Mouse (Mus musculus) MEL (cell line): ENCODE measurements at regions not wholly inside any gene's neighbourhood (a gene's known extent, or its start where the extent isn't known, plus 50 kb on each side); places are given as distances from the start of the nearest gene placed in this dataset.

Experiments used
- DNase-seq: peaks from one replicate; pipeline ENCODE4 v3.0.0; 2011; ENCODE audit warnings: low read depth, low spot score
- H3K27ac ChIP-seq: 2 replicates; pipeline ENCODE4 v1.5.1; 2012; ENCODE audit warnings: low read depth, mild to moderate bottlenecking, control low read depth, low read length, moderate library complexity; ENCODE audit not compliant: control insufficient read depth
- H3K27me3 ChIP-seq, 2 experiments: fragments of 150-350 bp in 1 of 2; sonication (generic) in 1 of 2; 2 replicates each; pipeline ENCODE4 v1.6.1; 2012; ENCODE audit warnings: low read length in 2 of 2, mild to moderate bottlenecking in 2 of 2, improper control_type of control experiment in 1 of 2, moderate library complexity in 1 of 2; ENCODE audit not compliant: insufficient read depth in 2 of 2, control insufficient read depth in 1 of 2
- H3K36me3 ChIP-seq, 2 experiments: 2 replicates each; pipeline ENCODE4 v1.6.1; 2012 to 2014; ENCODE audit warnings: low read length in 2 of 2, improper control_type of control experiment in 1 of 2, inconsistent platforms in 1 of 2, mild to moderate bottlenecking in 1 of 2; ENCODE audit not compliant: insufficient read depth in 2 of 2, control insufficient read depth in 1 of 2
- H3K4me1 ChIP-seq, 2 experiments: fragments of 150-350 bp in 1 of 2; sonication (generic) in 1 of 2; 2 replicates each; pipeline ENCODE4 v1.6.1; 2012; ENCODE audit warnings: low read length in 2 of 2, improper control_type of control experiment in 1 of 2, mild to moderate bottlenecking in 1 of 2; ENCODE audit not compliant: insufficient read depth in 2 of 2, control insufficient read depth in 1 of 2
- H3K4me3 ChIP-seq, 2 experiments: fragments of 150-350 bp in 1 of 2; sonication (generic) in 1 of 2; 2 replicates each; pipeline ENCODE4 v1.5.1; 2012; ENCODE audit warnings: low read depth in 2 of 2, low read length in 2 of 2, mild to moderate bottlenecking in 2 of 2, moderate library complexity in 2 of 2, control low read depth in 1 of 2, improper control_type of control experiment in 1 of 2; ENCODE audit not compliant: control insufficient read depth in 1 of 2, insufficient read depth in 1 of 2
- H3K79me2 ChIP-seq: 2 replicates; pipeline ENCODE4 v1.6.1; 2012; ENCODE audit warnings: mild to moderate bottlenecking, low read length, moderate library complexity; ENCODE audit not compliant: control insufficient read depth, poor library complexity, insufficient read depth
- H3K9ac ChIP-seq: 2 replicates; pipeline ENCODE4 v1.6.1; 2012; ENCODE audit warnings: low read depth, mild to moderate bottlenecking, control low read depth, low read length, moderate library complexity; ENCODE audit not compliant: control insufficient read depth, poor library complexity, severe bottlenecking
- H3K9me3 ChIP-seq: fragments of 150-350 bp; sonication (generic); replicated peaks from 2 replicates; pipeline ENCODE4 v1.6.1; 2012; ENCODE audit warnings: mild to moderate bottlenecking, low read length, improper control_type of control experiment, moderate library complexity; ENCODE audit not compliant: insufficient read depth
- BHLHE40 ChIP-seq: IDR thresholded peaks from 2 replicates; pipeline ENCODE4 v1.6.1; 2012; ENCODE audit warnings: low read depth, mild to moderate bottlenecking, inconsistent platforms, low read length, improper control_type of control experiment, borderline replicate concordance
- CHD2 ChIP-seq: IDR thresholded peaks from 2 replicates; pipeline ENCODE4 v1.6.1; 2011; ENCODE audit warnings: low read length, improper control_type of control experiment
- CTCF ChIP-seq, 3 experiments: IDR thresholded peaks in 2 of 3; conservative IDR thresholded peaks in 1 of 3; 2 replicates each; pipeline ENCODE4 v1.5.1; 2011 to 2012; ENCODE audit warnings: low read length in 3 of 3, low read depth in 2 of 3, mild to moderate bottlenecking in 2 of 3, improper control_type of control experiment in 1 of 3, inconsistent platforms in 1 of 3, mixed read lengths in 1 of 3, moderate library complexity in 1 of 3; ENCODE audit not compliant: control insufficient read depth in 1 of 3, insufficient read depth in 1 of 3, poor library complexity in 1 of 3, severe bottlenecking in 1 of 3
- E2F4 ChIP-seq: IDR thresholded peaks from 2 replicates; pipeline ENCODE4 v1.6.1; 2011; ENCODE audit warnings: low read depth, low read length, improper control_type of control experiment, borderline replicate concordance
- ELF1 ChIP-seq: IDR thresholded peaks from 2 replicates; pipeline ENCODE4 v1.6.1; 2014; ENCODE audit warnings: low read depth, mild to moderate bottlenecking, inconsistent platforms, low read length, improper control_type of control experiment, moderate library complexity
- GATA1 ChIP-seq: IDR thresholded peaks from 2 replicates; pipeline ENCODE4 v1.6.1; 2011; ENCODE audit warnings: low read depth, low read length, improper control_type of control experiment
- HCFC1 ChIP-seq: IDR thresholded peaks from 2 replicates; pipeline ENCODE4 v1.6.1; 2012; ENCODE audit warnings: low read depth, mild to moderate bottlenecking, inconsistent platforms, low read length, improper control_type of control experiment, moderate library complexity
- JUND ChIP-seq: IDR thresholded peaks from 2 replicates; pipeline ENCODE4 v1.6.1; 2011; ENCODE audit warnings: low read depth, mild to moderate bottlenecking, improper control_type of control experiment, low read length
- KAT2A ChIP-seq: conservative IDR thresholded peaks from 2 replicates; pipeline ENCODE4 v1.6.1; 2012; ENCODE audit warnings: low read depth, low read length, improper control_type of control experiment, inconsistent platforms
- MAZ ChIP-seq: IDR thresholded peaks from 2 replicates; pipeline ENCODE4 v1.6.1; 2012; ENCODE audit warnings: low read depth, mild to moderate bottlenecking, inconsistent platforms, low read length, improper control_type of control experiment
- MXI1 ChIP-seq: IDR thresholded peaks from 2 replicates; pipeline ENCODE4 v1.6.1; 2011; ENCODE audit warnings: mild to moderate bottlenecking, low read depth, low read length, improper control_type of control experiment
- NELFE ChIP-seq: IDR thresholded peaks from 2 replicates; pipeline ENCODE4 v1.6.1; 2011; ENCODE audit warnings: low read depth, low read length, improper control_type of control experiment
- NRF1 ChIP-seq: IDR thresholded peaks from 2 replicates; pipeline ENCODE4 v1.6.1; 2014; ENCODE audit warnings: low read depth, mild to moderate bottlenecking, inconsistent platforms, low read length, improper control_type of control experiment, moderate library complexity; ENCODE audit not compliant: poor library complexity, insufficient read depth, severe bottlenecking
- POLR2AphosphoS2 ChIP-seq: IDR thresholded peaks from 2 replicates; pipeline ENCODE4 v1.6.1; 2011; ENCODE audit warnings: low read length, improper control_type of control experiment
- POLR2AphosphoS5 ChIP-seq: IDR thresholded peaks from 2 replicates; pipeline ENCODE4 v1.6.1; 2012; ENCODE audit warnings: low read depth, borderline replicate concordance, mild to moderate bottlenecking, inconsistent platforms, low read length, moderate library complexity, mixed read lengths
- RAD21 ChIP-seq: IDR thresholded peaks from 2 replicates; pipeline ENCODE4 v1.6.1; 2011; ENCODE audit warnings: mild to moderate bottlenecking, low read depth, low read length, improper control_type of control experiment
- SMC3 ChIP-seq: IDR thresholded peaks from 2 replicates; pipeline ENCODE4 v1.6.1; 2011; ENCODE audit warnings: low read depth, low read length, improper control_type of control experiment
- TAL1 ChIP-seq: IDR thresholded peaks from 2 replicates; pipeline ENCODE4 v1.6.1; 2012; ENCODE audit warnings: mild to moderate bottlenecking, inconsistent platforms, low read length, moderate library complexity, mixed read lengths
- UBTF ChIP-seq: IDR thresholded peaks from 2 replicates; pipeline ENCODE4 v1.6.1; 2012; ENCODE audit warnings: low read depth, mild to moderate bottlenecking, inconsistent platforms, low read length, improper control_type of control experiment, moderate library complexity, borderline replicate concordance; ENCODE audit not compliant: insufficient read depth
- USF2 ChIP-seq, 2 experiments: IDR thresholded peaks; 2 replicates each; pipeline ENCODE4 v1.6.1; 2011 to 2012; ENCODE audit warnings: improper control_type of control experiment in 2 of 2, low read length in 2 of 2, borderline replicate concordance in 1 of 2, inconsistent platforms in 1 of 2, low read depth in 1 of 2, mild to moderate bottlenecking in 1 of 2; ENCODE audit not compliant: insufficient read depth in 1 of 2
- ZC3H11A ChIP-seq: IDR thresholded peaks from 2 replicates; pipeline ENCODE4 v1.6.1; 2012; ENCODE audit warnings: low read depth, mild to moderate bottlenecking, inconsistent platforms, low read length, improper control_type of control experiment
- ZKSCAN1 ChIP-seq: IDR thresholded peaks from 2 replicates; pipeline ENCODE4 v1.6.1; 2012; ENCODE audit warnings: low read depth, mild to moderate bottlenecking, inconsistent platforms, low read length, improper control_type of control experiment, moderate library complexity

DNA sequence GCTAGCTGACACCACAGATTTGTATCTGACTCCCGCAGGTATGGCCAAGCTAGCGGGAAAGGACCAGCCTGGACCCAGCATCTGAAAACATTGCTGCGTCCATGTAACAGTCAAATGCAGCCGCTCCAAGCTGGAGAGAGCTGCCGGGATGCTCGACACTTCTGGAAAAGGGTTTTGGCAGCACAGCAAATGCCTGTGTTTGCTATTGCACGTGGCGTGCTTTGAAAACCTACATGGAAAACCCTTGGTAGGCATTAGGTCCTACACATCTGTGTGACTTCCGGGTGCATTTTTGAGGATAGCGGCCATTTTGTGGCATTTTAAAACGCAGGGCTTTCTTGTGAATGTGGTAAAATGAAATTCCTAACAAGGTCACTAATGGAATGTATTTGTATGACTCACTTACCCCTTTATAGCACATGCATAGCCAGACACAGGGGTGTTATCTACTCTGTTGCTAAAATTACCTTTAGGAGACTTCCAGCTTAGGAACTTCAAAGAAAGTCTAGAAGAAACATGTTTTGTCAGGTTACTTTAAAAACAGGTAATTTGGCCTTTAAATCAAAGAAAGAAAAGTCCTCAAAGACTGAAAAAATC, 345.9 kb upstream of the Gm11114 start:
- Histone ChIP-seq H3K4me1 (no peaks in the 10 kb centered on the region), H3K27me3 (no peaks in the 10 kb centered on the region), H3K9ac (no peak overlapping the region), H3K79me2 (no peaks in the 10 kb centered on the region), H3K9me3 (no peaks in the 10 kb centered on the region), H3K4me3 (no peak overlapping the region), H3K36me3 (no peaks in the 10 kb centered on the region), H3K27ac (no peak overlapping the region)
- no peak for TF ChIP-seq JUND
- no peak for TF ChIP-seq BHLHE40
- no peak for TF ChIP-seq E2F4
- no peak for TF ChIP-seq POLR2AphosphoS5
- no peak for TF ChIP-seq USF2 (IDR thresholded peaks at IDR 0.05; ENCODE audit: borderline replicate concordance in 1 of 2, insufficient read depth in 1 of 2, low read depth in 1 of 2, low read length in 2 of 2)
- no peak for TF ChIP-seq TAL1
- no peak for TF ChIP-seq NRF1
- TF ChIP-seq MAZ: no peak
- no peak for TF ChIP-seq HCFC1
- TF ChIP-seq ELF1: no peak
- no peak for TF ChIP-seq RAD21
- TF ChIP-seq UBTF: no peak
- TF ChIP-seq ZKSCAN1: no peak
- TF ChIP-seq ZC3H11A: no peak
- TF ChIP-seq POLR2AphosphoS2: no peak
- TF ChIP-seq CTCF (IDR thresholded peaks at IDR 0.05 in 2 of 3, conservative IDR thresholded peaks at IDR 0.05 in 1 of 3; ENCODE audit: control insufficient read depth in 1 of 3, insufficient read depth in 1 of 3, low read depth in 2 of 3, low read length in 3 of 3, poor library complexity in 1 of 3, severe bottlenecking in 1 of 3): no peak
- TF ChIP-seq NELFE: no peak
- no peak for TF ChIP-seq KAT2A
- no peak for DNase-seq

DNA sequence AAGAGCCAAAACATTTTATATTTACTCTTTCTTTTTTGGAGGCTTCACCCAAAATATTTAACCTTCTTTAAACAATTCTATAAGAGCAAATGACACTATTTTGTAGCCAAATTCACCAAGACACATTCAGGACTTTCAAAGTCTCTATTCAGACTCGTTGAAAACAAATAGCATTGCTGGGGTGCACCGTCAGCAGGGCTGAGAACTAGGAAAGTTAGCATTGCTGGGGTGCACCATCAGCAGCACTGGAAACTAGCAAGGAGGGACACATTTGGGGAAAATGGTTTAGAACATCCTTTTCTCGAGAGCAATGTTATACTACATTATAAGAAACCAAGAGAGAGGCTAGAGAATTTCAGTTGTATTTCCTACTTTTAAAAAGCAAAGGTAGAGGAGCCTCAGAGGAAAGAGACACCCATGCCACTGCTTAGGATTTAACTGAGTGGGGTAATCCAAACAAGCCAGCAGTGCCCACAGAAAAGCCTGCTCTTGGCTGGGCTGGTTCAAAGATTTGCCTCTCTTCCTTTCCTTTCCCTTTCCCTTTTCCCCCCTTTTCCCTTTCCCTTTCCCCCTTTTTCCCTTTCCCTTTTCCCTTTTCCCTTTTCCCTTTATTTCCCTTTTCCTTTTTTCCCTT, 342.5 kb upstream of the Gm11114 start:
- TF ChIP-seq GATA1 (no peak), JUND (no peak), SMC3 (no peak), CHD2 (no peak), E2F4 (no peak), MXI1 (no peak), ELF1 (no peak)
- H3K27me3 ChIP-seq: no peaks in the 10 kb centered on the region
- DNase-seq: no peak
- H3K9ac ChIP-seq: no peak overlapping the region
- H3K27ac ChIP-seq: no peak overlapping the region
- no peaks in the 10 kb centered on the region for H3K79me2 ChIP-seq
- no peak overlapping the region for H3K4me3 ChIP-seq
- no peaks in the 10 kb centered on the region for H3K4me1 ChIP-seq
- no peaks in the 10 kb centered on the region for H3K9me3 ChIP-seq
- no peaks in the 10 kb centered on the region for H3K36me3 ChIP-seq
